Mouse (Mus musculus) fat pad, adult 2 months (tissue): ENCODE measurements around the gene Riox2.
"Not testable (repeated sequence)": the region's sequence is repeated elsewhere in the genome, so short reads cannot be mapped to it uniquely, and the experiment has no call there.

ENCODE experiments used
- DNase-seq: peaks from one replicate; pipeline ENCODE4 v3.0.0-alpha.2; 2011; ENCODE audit warnings: low read depth, low spot score; ENCODE audit errors: extremely low read depth

The Riox2 gene

GRCm38 (mm10) chr16:59471637-59472278 is at the start of gene Riox2:
Gene Riox2, plus strand, starts transcription at chr16:59471775.
- DNase-seq = no peak

GRCm38 (mm10) chr16:59427960-59428359 is 43.6 kb upstream of the Riox2 start:
- DNase-seq = no peak

- DNase-seq = no peak
Observed at GRCm38 (mm10) chr16:59433181-59433580, 38.4 kb upstream of the Riox2 start.

GRCm38 (mm10) chr16:59444880-59445559 is 26.6 kb upstream of the Riox2 start:
- DNase-seq = no peak

- DNase-seq = no peak
Observed at GRCm38 (mm10) chr16:59448181-59448580, 23.4 kb upstream of the Riox2 start.

- no peak for DNase-seq
Observed at GRCm38 (mm10) chr16:59449092-59449491, 22.5 kb upstream of the Riox2 start.

GRCm38 (mm10) chr16:59451813-59452212 is 19.8 kb upstream of the Riox2 start:
- no peak for DNase-seq

- DNase-seq = not testable (repeated sequence)
Observed at GRCm38 (mm10) chr16:59459259-59459861, 12.2 kb upstream of the Riox2 start.

GRCm38 (mm10) chr16:59463567-59463966 is 8.0 kb upstream of the Riox2 start:
- DNase-seq = no peak

- DNase-seq = no peak
Observed at GRCm38 (mm10) chr16:59463973-59464372, 7.6 kb upstream of the Riox2 start.

GRCm38 (mm10) chr16:59469846-59470245 is 1.7 kb upstream of the Riox2 start:
- no peak for DNase-seq

GRCm38 (mm10) chr16:59472546-59472945 is 971 bp downstream of the Riox2 start:
- DNase-seq = no peak

GRCm38 (mm10) chr16:59474788-59475187 is 3.2 kb downstream of the Riox2 start:
- no peak for DNase-seq

GRCm38 (mm10) chr16:59477955-59478354 is 6.4 kb downstream of the Riox2 start:
- no peak for DNase-seq

GRCm38 (mm10) chr16:59487239-59487638 is 15.7 kb downstream of the Riox2 start:
- DNase-seq = peak; percentile 62

GRCm38 (mm10) chr16:59487975-59488548 is 16.5 kb downstream of the Riox2 start:
- DNase-seq = no peak

GRCm38 (mm10) chr16:59493199-59493598 is 21.6 kb downstream of the Riox2 start:
- DNase-seq = no peak

GRCm38 (mm10) chr16:59497947-59498346 is 26.4 kb downstream of the Riox2 start:
- DNase-seq = no peak

- no peak for DNase-seq
Observed at GRCm38 (mm10) chr16:59499180-59499579, 27.6 kb downstream of the Riox2 start.

GRCm38 (mm10) chr16:59509830-59510229 is 38.3 kb downstream of the Riox2 start:
- DNase-seq = no peak

- DNase-seq = no peak
Observed at GRCm38 (mm10) chr16:59515169-59515568, 43.6 kb downstream of the Riox2 start.

- no peak for DNase-seq
Observed at GRCm38 (mm10) chr16:59516965-59517364, 45.4 kb downstream of the Riox2 start.
